Comparison of ENCODE assay signal across 18 mouse cellular contexts in the genomic region with DNA sequence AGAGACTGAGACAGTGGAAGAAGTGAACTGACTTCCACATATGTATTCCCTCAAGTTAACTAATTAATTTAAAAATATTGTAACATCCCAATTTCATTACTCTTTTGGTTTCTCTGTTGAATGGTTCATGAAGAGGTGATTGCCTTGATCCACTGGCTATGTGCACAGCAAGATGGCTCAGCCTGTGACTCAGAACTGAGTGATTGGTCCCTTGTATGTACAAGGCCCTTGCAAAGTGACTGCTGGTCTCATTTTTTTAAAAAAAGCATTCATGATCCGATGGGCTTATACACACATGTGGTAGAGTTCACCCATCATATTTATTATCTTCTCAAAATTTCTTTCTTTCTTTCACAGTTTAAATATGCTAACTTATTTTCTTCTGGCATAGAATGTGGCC.
"Had no signal": no experiment of that assay in that cellular context is flagged by ENCODE, and none has a peak within 500 bp of the region (broad histone marks: within the 10 kb centered on the region; RNA-seq: fewer than 3 reads in every experiment).

No protein-coding gene starts in this region.

- H3K4me3 ChIP-seq: lung, embryonic 15.5 days; midbrain, embryonic 10.5 days; midbrain, embryonic 12.5 days; myocyte; neural tube, embryonic 13.5 days; neural tube, embryonic 15.5 days had no signal

- H3K36me3 ChIP-seq: lung, embryonic 15.5 days; midbrain, embryonic 10.5 days; midbrain, embryonic 12.5 days; neural tube, embryonic 13.5 days; neural tube, embryonic 15.5 days had no signal

- DNase-seq: lung, adult 2 months; lung, postnatal 14 days; lung, postnatal 36 days; midbrain, embryonic 14.5 days; retina, postnatal 1 day; right cerebral cortex, adult 18-20 months; right cerebral cortex, postnatal 25 days; right cerebral cortex, postnatal 4 days; spleen, adult 18-20 months; thymus, adult 18-20 months; thymus, postnatal 14 days; thymus, postnatal 36 days had no signal

- H3K27ac ChIP-seq: lung, embryonic 15.5 days; midbrain, embryonic 10.5 days; midbrain, embryonic 12.5 days; neural tube, embryonic 13.5 days; neural tube, embryonic 15.5 days had no signal
